Mouse (Mus musculus) ES-Bruce4 (cell line): ENCODE data around the gene Lsp1.

Experiments used
- CTCF ChIP-seq: IDR thresholded peaks from one replicate; pipeline ENCODE4 v1.8.1; 2011; ENCODE audit warnings: low read depth, low read length
- EP300 ChIP-seq: IDR thresholded peaks from 2 replicates; pipeline ENCODE4 v1.6.1; 2011; ENCODE audit warnings: low read depth, low read length; ENCODE audit not compliant: insufficient read depth
- POLR2A ChIP-seq: IDR thresholded peaks from one replicate; pipeline ENCODE4 v1.8.1; 2011; ENCODE audit warnings: low read length; ENCODE audit not compliant: insufficient read depth

DNA sequence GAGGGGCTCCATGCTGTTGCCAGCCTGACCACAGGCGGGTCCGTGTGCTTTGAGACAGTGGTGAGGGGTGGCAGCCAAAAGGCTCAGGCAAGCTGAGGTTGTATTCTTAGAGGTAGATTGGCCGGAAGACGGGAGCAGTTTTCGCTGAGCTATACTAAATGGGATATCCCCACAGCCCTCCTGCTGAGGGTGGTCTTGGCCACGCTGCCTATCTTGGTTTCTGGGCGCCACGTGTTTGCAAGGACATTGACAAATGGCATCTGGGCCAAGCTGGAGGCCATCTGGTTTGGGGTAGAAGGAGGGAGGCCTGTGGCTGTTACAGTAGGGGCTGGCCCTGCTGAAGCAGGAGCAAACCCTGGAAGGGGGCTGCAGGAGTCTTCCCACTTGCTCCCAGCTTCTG is 32.9 kb downstream of the Lsp1 start:
- no peak for TF ChIP-seq CTCF
- no peak for TF ChIP-seq EP300
- TF ChIP-seq POLR2A: no peak
